Mouse (Mus musculus) hindbrain, embryonic 15.5 days (tissue): ENCODE results near the gene Ifna11. TPM values are rescaled to one million over a fixed set of nuclear protein-coding genes. Genes with fewer than 3 reads are reported as not detected.
A peak's percentile ranks its signal among the peaks of the same experiment; 100 is the strongest.

Source experiments
- ATAC-seq: fragments of 200-750 bp; cut with Nextera tagmentation; 2 replicates; pipeline ENCODE4 v1.8.0; 2017; ENCODE audit warnings: low read depth, moderate number of reproducible peaks, moderate TSS enrichment; ENCODE audit not compliant: low FRiP score
- H3K27ac ChIP-seq: fragments of 300-500 bp; sonication (generic); replicated peaks from 2 replicates; pipeline ENCODE4 v1.5.1; 2015; ENCODE audit warnings: mild to moderate bottlenecking, inconsistent platforms
- H3K27me3 ChIP-seq: fragments of 300-500 bp; sonication (generic); 2 replicates; pipeline ENCODE4 v1.6.1; 2015; ENCODE audit warnings: control low read depth, inconsistent platforms
- H3K36me3 ChIP-seq: fragments of 300-500 bp; sonication (generic); 2 replicates; pipeline ENCODE4 v1.6.1; 2015; ENCODE audit warnings: control low read depth, inconsistent platforms
- H3K4me1 ChIP-seq: fragments of 300-500 bp; sonication (generic); replicated peaks from 2 replicates; pipeline ENCODE4 v1.6.1; 2015; ENCODE audit warnings: control low read depth, inconsistent platforms
- H3K4me2 ChIP-seq: fragments of 300-500 bp; sonication (generic); 2 replicates; pipeline ENCODE4 v1.6.1; 2015; ENCODE audit warnings: moderate library complexity, mild to moderate bottlenecking, inconsistent platforms
- H3K4me3 ChIP-seq: fragments of 300-500 bp; sonication (generic); 2 replicates; pipeline ENCODE4 v1.5.1; 2015; ENCODE audit warnings: mild to moderate bottlenecking, inconsistent platforms
- H3K9ac ChIP-seq: fragments of 300-500 bp; sonication (generic); 2 replicates; pipeline ENCODE4 v1.6.1; 2015; ENCODE audit warnings: inconsistent platforms
- H3K9me3 ChIP-seq: fragments of 300-500 bp; sonication (generic); 2 replicates; pipeline ENCODE4 v1.6.1; 2016; ENCODE audit warnings: control low read depth, inconsistent platforms
- WGBS: fragments of 180-500 bp; shearing (Covaris S2); methylation state at CpG from one replicate; pipeline ENCODE4 v1.1.7; 2015; 5-methylcytosine and 5-hydroxymethylcytosine counted together
- polyA plus RNA-seq: library from polyadenylated mRNA; unstranded; fragments of >200 nt; fragmentation: Nextera tagmentation; extraction: Ambion mirVana; gene quantifications from 2 replicates; pipeline ENCODE4 v1.2.1, GENCODE M21; 2015

The Ifna11 gene
- polyA plus RNA-seq, 1 experiment from 2014 or later: not detected

GRCm38 (mm10) chr4:88849698-88850097 lies 29.9 kb downstream of the Ifna11 start, which contains the start of gene Ifna1:
Gene Ifna1, plus strand, starts transcription at chr4:88850087.
- no peak within 1 kb of the TSS for H3K4me3 ChIP-seq
- H3K4me2 ChIP-seq: no peak within 1 kb of the TSS
- ATAC-seq: no peak
- no peak within 1 kb of the TSS for H3K27ac ChIP-seq
- 61% methylated on average over 1 of the region's 1 CpGs for WGBS
- no peaks in the 10 kb centered on the region for H3K27me3 ChIP-seq
- H3K36me3 ChIP-seq: no peaks in the 10 kb centered on the region
- H3K4me1 ChIP-seq: no peaks in the 10 kb centered on the region
- H3K9me3 ChIP-seq: no peaks in the 10 kb centered on the region
- no peak within 1 kb of the TSS for H3K9ac ChIP-seq

DNA sequence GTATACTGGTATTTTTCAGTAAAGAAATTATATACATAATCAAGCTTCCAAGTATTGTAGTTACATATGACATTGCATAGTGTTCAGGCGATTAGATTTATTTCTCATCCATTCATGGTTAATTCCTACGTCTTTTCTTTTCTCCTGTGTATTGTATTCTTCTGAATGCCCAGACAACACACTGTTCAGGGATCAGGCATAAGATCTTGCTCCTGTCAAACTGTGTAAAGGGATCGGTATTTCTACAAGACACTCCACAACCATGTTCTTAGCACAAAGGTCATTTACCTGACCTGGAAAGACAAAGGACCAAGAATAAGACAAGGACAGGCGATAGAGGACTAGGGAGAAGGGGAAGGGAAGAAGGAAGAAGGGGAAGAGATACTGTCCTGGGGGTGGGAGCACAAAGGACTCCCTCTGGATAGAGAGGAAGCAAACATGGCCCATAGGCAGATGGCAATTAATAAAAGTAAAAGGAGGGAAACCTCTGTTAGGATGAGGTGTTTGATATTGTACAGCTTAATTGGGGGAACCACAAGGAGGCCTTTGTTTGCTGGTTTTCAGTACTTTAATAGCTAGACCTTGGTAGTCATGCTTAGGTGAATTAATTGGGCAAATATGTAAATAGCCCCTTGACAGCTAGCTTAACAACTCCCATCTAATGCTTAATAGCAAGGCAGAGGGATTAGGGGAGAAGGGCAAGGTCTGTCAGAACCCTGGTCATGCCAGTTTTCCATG lies 31.4 kb downstream of the Ifna11 start:
- Histone ChIP-seq H3K4me3 (no peak overlapping the region), H3K4me1 (no peaks in the 10 kb centered on the region), H3K27ac (no peak overlapping the region), H3K4me2 (no peak overlapping the region), H3K36me3 (no peaks in the 10 kb centered on the region), H3K9ac (no peak overlapping the region), H3K9me3 (no peaks in the 10 kb centered on the region), H3K27me3 (no peaks in the 10 kb centered on the region)
- no peak for ATAC-seq
- WGBS: 24% methylated on average over 4 of the region's 4 CpGs

DNA sequence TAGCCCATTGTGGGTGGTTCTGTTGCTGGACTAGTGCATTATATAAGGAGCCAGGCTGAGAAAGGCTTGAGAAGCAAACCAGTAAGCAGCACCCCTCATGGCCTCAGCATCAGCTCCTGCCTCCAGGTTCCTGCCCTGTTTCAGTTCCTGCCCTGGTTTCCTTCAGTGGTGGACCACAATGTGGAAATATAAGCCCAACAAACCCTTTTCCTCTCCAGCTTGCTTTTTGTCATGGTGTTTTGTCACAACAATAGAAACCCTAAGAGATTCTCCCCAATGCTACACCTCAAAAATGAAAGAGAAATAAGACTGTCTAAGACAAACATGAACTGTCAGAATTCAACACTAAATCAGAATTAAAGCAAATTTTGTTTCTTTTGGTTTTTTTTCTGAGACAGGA lies 39.5 kb downstream of the Ifna11 start:
- Histone ChIP-seq H3K9ac (no peak overlapping the region), H3K27me3 (no peaks in the 10 kb centered on the region), H3K36me3 (no peaks in the 10 kb centered on the region), H3K9me3 (no peaks in the 10 kb centered on the region), H3K4me1 (no peaks in the 10 kb centered on the region), H3K4me2 (no peak overlapping the region), H3K4me3 (no peak overlapping the region), H3K27ac (no peak overlapping the region)
- no peak for ATAC-seq

- Histone ChIP-seq H3K27me3 (peaks cover 17% of the 10 kb centered on the region), H3K4me3 (no peak overlapping the region), H3K4me2 (no peak overlapping the region), H3K27ac (no peak overlapping the region), H3K9me3 (no peaks in the 10 kb centered on the region), H3K9ac (no peak overlapping the region), H3K4me1 (peaks cover 7% of the 10 kb centered on the region), H3K36me3 (no peaks in the 10 kb centered on the region)
- 5% methylated on average over 7 of the region's 7 CpGs for WGBS
- ATAC-seq: no peak
Observed at GRCm38 (mm10) chr4:88863309-88863708, 43.5 kb downstream of the Ifna11 start.

DNA sequence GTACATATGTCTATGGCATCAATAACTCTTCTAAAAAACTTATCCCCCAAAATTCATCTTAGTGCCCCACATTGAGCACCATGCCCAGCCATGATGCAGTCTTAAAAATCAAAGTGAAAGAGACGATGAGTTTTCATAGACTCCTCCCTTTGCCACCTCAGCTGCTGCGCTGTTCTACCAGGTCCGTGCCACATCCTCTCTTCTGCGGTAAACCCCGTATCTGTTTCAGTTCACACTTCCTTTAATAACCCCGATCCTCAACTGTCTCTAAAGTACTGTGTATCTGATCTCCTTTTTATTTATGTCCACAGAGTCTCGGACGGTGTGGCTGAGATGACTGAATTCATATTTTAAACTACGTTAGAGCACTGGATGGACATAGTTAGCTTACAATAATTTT lies 44.8 kb downstream of the Ifna11 start:
- peaks cover 17% of the 10 kb centered on the region for H3K27me3 ChIP-seq
- peaks cover 7% of the 10 kb centered on the region for H3K4me1 ChIP-seq
- WGBS: 74% methylated on average over 9 of the region's 9 CpGs
- H3K4me2 ChIP-seq: no peak overlapping the region
- no peak for ATAC-seq
- no peaks in the 10 kb centered on the region for H3K9me3 ChIP-seq
- H3K4me3 ChIP-seq: no peak overlapping the region
- H3K27ac ChIP-seq: no peak overlapping the region
- H3K9ac ChIP-seq: no peak overlapping the region
- H3K36me3 ChIP-seq: no peaks in the 10 kb centered on the region

- H3K27ac ChIP-seq: no peak overlapping the region
Observed at GRCm38 (mm10) chr4:88865011-88865569, 45.3 kb downstream of the Ifna11 start.

DNA sequence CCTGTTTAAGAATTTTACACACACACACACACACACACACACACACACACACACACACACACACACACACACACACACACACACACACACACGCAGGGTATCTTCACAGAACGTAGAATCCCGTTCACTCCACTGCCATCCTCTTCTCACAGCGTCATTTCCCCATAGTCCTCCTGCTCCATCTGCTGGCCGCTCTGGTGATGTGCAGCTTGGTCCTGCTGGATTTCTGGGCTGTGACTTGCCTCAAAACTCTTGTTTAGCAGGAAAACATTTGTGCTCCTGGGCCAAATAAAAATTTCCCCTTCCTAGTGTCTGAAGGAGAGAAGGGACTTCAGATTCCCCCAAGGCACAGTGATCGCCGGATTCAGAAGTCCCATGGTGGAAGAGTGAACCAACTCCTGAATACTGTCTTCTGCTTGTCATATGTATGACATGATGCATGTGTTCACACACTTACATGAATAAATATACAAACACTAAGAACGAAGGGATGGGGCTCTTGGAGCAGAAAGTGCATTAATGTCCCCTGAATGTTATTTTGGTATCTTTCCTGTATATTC lies 47.7 kb downstream of the Ifna11 start:
- H3K9ac ChIP-seq: peak overlapping the region; percentile 54; the same call in 1 of the 2 replicates
- peak; percentile 68 for ATAC-seq
- no peaks in the 10 kb centered on the region for H3K9me3 ChIP-seq
- H3K36me3 ChIP-seq: no peaks in the 10 kb centered on the region
- under 1% methylated on average over 8 of the region's 8 CpGs for WGBS
- H3K4me3 ChIP-seq: peak overlapping the region; percentile 53
- H3K4me1 ChIP-seq: peaks cover 7% of the 10 kb centered on the region
- H3K27me3 ChIP-seq: peaks cover 17% of the 10 kb centered on the region
- H3K4me2 ChIP-seq: peak overlapping the region; percentile 99
- no peak overlapping the region for H3K27ac ChIP-seq

More at GRCm38 (mm10) chr4:88865011-88865569, 45.3 kb downstream of the Ifna11 start:
- no peak overlapping the region for H3K4me3 ChIP-seq
- H3K36me3 ChIP-seq: no peaks in the 10 kb centered on the region
- ATAC-seq: no peak
- WGBS: 63% methylated on average over 6 of the region's 6 CpGs
- peaks cover 17% of the 10 kb centered on the region for H3K27me3 ChIP-seq
- H3K4me2 ChIP-seq: no peak overlapping the region
- H3K4me1 ChIP-seq: peaks cover 7% of the 10 kb centered on the region
- H3K9me3 ChIP-seq: no peaks in the 10 kb centered on the region
- H3K9ac ChIP-seq: no peak overlapping the region

- Histone ChIP-seq H3K4me2 (peak overlapping the region; percentile 99), H3K4me3 (peak overlapping the region; percentile 53), H3K27me3 (peaks cover 17% of the 10 kb centered on the region), H3K9ac (peak overlapping the region; percentile 54; the same call in 1 of the 2 replicates), H3K4me1 (peaks cover 7% of the 10 kb centered on the region), H3K9me3 (no peaks in the 10 kb centered on the region), H3K27ac (0 out of 2 replicates have a peak overlapping the region, but pooled peaks have one; percentile 38), H3K36me3 (no peaks in the 10 kb centered on the region)
- peak; percentile 75 for ATAC-seq
- 7% methylated on average over 30 of the region's 31 CpGs for WGBS
Observed at GRCm38 (mm10) chr4:88867926-88868911, 48.5 kb downstream of the Ifna11 start.

Other genes with a start within 250 kb of the Ifna11 start
- gene Ifna14, start 248.2 kb upstream of the Ifna11 start, polyA plus RNA-seq: not detected in 2 replicates
- not detected in 2 replicates for gene Ifna9, start 227.6 kb upstream of the Ifna11 start, polyA plus RNA-seq
- not detected in 2 replicates for gene Ifna12, start 216.6 kb upstream of the Ifna11 start, polyA plus RNA-seq
- not detected in 2 replicates for gene C87499, start 185.5 kb upstream of the Ifna11 start, polyA plus RNA-seq
- not detected in 2 replicates for gene Ifna13, start 175.5 kb upstream of the Ifna11 start, polyA plus RNA-seq
- gene Ifna16, start 143.0 kb upstream of the Ifna11 start, polyA plus RNA-seq: not detected in 2 replicates
- gene Ifna2, start 136.0 kb upstream of the Ifna11 start, polyA plus RNA-seq: not detected in 2 replicates
- gene Ifnab, start 128.6 kb upstream of the Ifna11 start, polyA plus RNA-seq: not detected in 2 replicates
- gene Gm26566, start 98.2 kb upstream of the Ifna11 start, polyA plus RNA-seq: 1.2 and 1.8 TPM in 2 replicates
- 100 and 103 TPM in 2 replicates for gene Klhl9, start 97.5 kb upstream of the Ifna11 start, polyA plus RNA-seq
- gene Gm13271, start 65.1 kb upstream of the Ifna11 start, polyA plus RNA-seq: not detected in 2 replicates
- gene Gm13283, start 59.8 kb upstream of the Ifna11 start, polyA plus RNA-seq: 0.16 TPM in 1 of 2 replicates, not detected in the other
- 0.25 TPM in 1 of 2 replicates, not detected in the other for gene Gm13290, start 46.1 kb upstream of the Ifna11 start, polyA plus RNA-seq
- gene Gm13289, start 43.0 kb upstream of the Ifna11 start, polyA plus RNA-seq: not detected in 2 replicates
- gene Gm13272, start 40.1 kb upstream of the Ifna11 start, polyA plus RNA-seq: not detected in 2 replicates
- gene Ifnz, start 37.8 kb upstream of the Ifna11 start, polyA plus RNA-seq: not detected in 2 replicates
- gene Gm13276, start 34.2 kb upstream of the Ifna11 start, polyA plus RNA-seq: not detected in 2 replicates
- gene Gm13277, start 31.3 kb upstream of the Ifna11 start, polyA plus RNA-seq: not detected in 2 replicates
- not detected in 2 replicates for gene Gm13278, start 28.4 kb upstream of the Ifna11 start, polyA plus RNA-seq
- not detected in 2 replicates for gene Gm13275, start 25.5 kb upstream of the Ifna11 start, polyA plus RNA-seq
- gene Gm13279, start 22.6 kb upstream of the Ifna11 start, polyA plus RNA-seq: not detected in 2 replicates
- 0.13 TPM in 1 of 2 replicates, not detected in the other for gene Gm13285, start 20.3 kb upstream of the Ifna11 start, polyA plus RNA-seq
- not detected in 2 replicates for gene Gm13287, start 16.7 kb upstream of the Ifna11 start, polyA plus RNA-seq
- gene Gm13288, start 14.4 kb upstream of the Ifna11 start, polyA plus RNA-seq: not detected in 2 replicates
- gene Ifna7, start 3.7 kb upstream of the Ifna11 start, polyA plus RNA-seq: not detected in 2 replicates
- gene Ifna6, start 7.5 kb downstream of the Ifna11 start, polyA plus RNA-seq: not detected in 2 replicates
- gene Ifna5, start 15.6 kb downstream of the Ifna11 start, polyA plus RNA-seq: not detected in 2 replicates
- not detected in 2 replicates for gene Ifna4, start 21.9 kb downstream of the Ifna11 start, polyA plus RNA-seq
- not detected in 2 replicates for gene Ifna1, start 30.1 kb downstream of the Ifna11 start, polyA plus RNA-seq
- gene Ifne, start 60.2 kb downstream of the Ifna11 start, polyA plus RNA-seq: not detected in 2 replicates